Mouse (Mus musculus) left cerebral cortex, adult 9 months (tissue): ENCODE results near the gene Ramp1.

ENCODE experiments used
- DNase-seq, 2 experiments: peaks; one replicate each; pipeline ENCODE4 v3.0.0; 2022; ENCODE audit warnings: low spot score in 2 of 2

Ramp1 gene

DNA sequence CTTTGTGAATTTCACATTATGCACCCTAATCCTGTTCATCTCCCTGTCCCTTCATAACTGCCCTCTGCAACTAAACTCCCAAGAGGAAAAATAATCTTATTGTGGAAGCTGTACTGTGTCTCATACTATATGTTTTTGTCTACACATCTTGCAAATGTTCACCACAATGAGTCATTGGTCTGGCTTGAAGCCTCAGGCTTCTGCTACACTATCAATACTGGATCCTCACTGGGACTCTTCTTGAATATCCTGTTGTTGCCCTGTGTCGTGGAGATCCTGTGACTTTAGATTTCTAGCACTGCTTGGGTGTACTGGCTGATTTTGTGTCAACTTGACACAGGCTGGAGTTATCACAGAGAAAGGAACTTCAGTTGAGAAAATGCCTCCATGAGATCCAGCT lies 60.2 kb downstream of the Ramp1 start:
- DNase-seq, result no peak

- DNase-seq, result no peak
These were observed 61.1 kb downstream of the Ramp1 start for GRCm38 (mm10) chr1:91240685-91241084.

DNA sequence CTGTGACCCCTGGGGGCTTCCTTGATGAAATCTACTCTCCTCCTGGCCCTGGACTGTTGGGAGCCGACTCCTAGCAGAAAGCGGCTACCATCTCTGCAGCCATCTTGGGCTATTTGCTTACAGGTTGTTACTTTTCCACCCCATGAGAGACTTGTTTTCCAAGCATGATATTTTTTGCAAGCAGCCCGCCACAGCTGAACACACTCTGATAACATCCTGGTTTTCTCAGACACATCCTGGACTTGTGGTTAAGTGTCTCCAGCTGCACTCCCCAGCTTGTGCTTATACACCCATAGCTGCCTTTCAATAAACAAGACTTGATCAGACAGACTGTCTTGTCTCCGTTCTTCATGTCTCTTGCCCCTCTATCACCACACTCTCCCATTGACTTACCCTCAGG lies 61.6 kb downstream of the Ramp1 start:
- no peak for DNase-seq

DNA sequence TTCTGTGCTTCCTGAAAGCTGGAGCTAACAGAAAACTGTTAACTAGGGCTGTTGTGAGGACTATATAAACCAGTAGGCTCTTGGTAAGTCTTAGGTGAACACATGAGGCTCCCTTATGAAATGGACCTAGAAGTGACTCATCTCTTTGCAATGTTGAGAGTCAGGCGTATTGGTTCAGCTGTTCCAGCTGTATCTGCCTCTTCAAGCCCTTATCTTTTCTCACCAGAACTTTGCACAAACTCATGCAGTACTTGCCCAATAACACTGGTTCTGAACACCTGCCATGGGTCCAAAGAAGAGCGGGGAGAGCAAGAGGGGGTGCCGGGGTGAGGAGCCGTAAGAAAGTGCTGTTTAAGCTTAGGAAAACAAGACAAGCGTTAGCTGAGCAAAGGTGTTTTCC lies 68.6 kb downstream of the Ramp1 start:
- DNase-seq, result no peak

DNA sequence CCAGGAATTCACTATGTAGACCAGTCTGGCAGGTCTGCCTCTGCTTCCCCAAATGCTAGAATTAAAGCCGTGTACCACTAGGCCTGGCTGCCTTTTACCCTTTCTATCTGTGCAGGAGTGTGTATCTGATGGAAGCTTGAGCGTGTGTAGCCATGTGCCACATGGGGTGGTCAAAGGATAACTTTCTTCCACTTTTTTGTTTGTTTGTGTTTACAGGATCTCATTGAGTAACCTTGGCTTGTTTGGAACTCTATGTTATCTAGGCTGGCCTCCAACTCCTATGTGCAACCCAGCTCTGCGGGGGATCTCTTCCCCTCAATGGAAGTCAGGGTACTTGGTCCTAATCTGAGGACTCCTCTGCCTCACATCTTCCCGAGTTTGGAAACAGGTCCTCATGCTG lies 69.3 kb downstream of the Ramp1 start:
- DNase-seq, result no peak

GRCm38 (mm10) chr1:91249564-91250414 lies 70.2 kb downstream of the Ramp1 start, which contains the start of gene Ube2f:
Ube2f (plus strand) TSS chr1:91250304.
- peak; percentile 97 to 98 for DNase-seq

DNA sequence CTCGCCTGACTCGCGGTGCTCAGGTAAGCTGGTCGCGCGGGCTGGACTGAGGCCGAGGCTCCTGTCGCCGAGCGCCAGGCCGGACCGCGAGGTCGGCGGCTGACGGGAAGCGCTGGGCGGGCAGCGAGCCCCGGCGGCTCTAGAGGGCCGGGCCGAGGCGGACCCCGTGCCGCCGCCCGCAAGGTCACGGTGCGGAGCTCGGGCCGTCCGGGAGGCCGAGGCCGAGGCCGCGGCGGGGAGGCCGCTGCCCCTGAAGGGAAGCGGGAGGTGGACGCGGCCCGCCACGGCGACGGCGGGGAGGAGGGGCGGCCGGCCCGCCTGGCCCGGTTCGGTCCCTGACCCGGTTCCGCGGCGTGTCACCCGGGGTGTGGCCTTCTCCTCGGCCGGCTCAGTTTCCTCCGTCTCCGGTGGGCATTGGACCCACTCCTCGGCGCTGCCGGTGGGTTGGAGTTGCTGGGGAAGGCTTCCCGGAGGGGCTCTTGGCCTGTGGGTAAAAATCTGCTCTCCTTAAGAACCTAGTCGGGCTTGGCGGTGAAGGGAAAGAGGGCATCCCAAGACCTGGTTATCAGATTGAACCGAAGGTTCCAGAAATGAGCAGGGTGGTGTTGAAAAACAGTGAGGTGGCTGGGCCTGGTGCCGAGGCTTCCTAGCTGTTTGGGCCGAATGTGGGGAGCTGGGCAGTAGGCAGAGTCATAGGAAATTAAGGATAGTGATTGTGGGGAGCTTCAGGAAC lies 71.0 kb downstream of the Ramp1 start:
- DNase-seq, result no peak

GRCm38 (mm10) chr1:91251148-91251650 lies 71.6 kb downstream of the Ramp1 start:
- DNase-seq, result no peak

DNA sequence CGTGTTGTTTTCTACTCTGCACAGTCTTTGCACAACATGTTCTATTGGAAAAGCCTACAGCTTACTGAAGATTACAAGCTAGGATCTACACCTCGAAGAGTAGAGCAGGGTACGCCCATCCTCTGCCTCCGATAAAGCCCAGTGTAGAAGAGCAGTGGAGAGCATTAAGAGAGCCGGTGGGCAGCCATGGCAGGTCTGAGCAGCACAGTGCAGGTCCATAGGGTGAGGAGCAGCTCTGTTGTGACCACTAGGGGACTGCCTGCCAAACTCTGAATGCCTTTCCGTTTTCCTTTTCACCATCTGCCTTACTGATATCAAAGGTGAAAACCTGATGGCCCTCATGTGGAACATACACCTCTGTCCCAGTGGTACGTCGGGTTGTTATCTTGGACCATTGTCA lies 72.3 kb downstream of the Ramp1 start:
- no peak for DNase-seq

DNA sequence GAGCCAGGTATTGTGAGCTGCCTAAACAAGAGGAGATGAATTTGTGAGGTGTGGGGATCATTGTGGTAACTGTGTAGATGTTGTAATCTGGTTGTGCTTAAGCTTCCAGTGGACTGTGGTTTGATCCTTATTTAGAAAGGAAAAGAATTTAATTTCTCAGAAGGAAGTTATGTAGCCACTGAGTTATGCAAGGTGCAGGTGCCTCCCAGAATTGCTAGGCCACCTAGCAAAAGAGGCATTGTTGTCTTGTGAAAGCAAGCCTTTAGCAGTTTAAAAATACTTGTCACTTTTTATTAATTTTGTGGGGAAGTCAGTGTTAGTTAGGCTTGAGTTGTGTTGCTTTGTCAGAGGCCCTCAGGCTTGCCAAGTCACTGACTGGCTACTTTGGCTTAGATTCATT lies 78.3 kb downstream of the Ramp1 start:
- no peak for DNase-seq

GRCm38 (mm10) chr1:91259794-91260193 lies 80.2 kb downstream of the Ramp1 start:
- DNase-seq, result no peak

DNA sequence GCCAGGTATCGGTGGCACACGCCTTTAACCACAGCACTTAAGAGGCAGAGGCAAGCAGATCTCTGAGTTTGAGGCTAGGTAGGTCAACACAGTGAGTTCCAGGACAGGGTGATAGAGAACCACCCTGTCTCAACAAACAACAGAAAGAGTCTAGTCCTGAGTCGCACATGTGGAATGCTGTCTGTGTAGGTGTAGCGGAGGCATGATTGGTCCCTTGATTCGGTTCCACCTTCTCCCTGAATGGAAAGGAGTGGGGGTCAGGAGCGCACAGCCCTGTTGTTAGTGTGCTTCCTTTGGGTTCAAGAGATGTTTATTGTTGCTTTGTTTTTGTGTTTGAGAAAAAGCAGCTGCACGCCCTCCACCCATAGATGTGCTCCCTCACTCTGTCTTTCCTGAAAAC lies 82.9 kb downstream of the Ramp1 start:
- DNase-seq, result no peak

DNA sequence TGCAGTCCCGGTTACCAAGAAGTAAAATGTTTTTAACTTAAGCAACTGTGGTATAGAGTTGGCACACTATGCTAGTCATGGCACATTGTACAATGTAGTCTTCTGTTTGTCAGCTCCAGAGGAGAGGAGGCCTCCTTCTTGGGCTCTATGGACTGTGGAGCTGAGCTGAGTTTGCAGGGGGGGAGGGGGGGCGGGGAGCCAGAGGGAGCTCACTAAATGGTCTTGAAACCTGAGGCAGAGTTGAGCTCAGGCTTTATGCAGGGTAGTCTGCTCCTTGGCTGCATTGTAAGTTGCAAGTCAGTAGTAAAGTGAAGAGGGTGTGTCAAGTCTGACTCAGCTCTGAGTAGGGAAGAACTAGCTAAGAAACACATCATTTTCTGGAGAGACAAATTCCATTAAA lies 92.6 kb downstream of the Ramp1 start:
- no peak for DNase-seq
